Mouse (Mus musculus) liver, embryonic 14 days (tissue): ENCODE data around the gene 2310057M21Rik. TPM values are rescaled to one million over a fixed set of nuclear protein-coding genes. Genes with fewer than 3 reads are reported as not detected.

Source experiments
- polyA plus RNA-seq: library from polyadenylated mRNA; depleted of rRNA; stranded (reverse); fragments of >200 nt; gene quantifications from 2 replicates; pipeline ENCODE4 v1.2.3, GENCODE M21; 2012; rRNA removed

Gene 2310057M21Rik
- polyA plus RNA-seq: 3.8 and 4.8 TPM in 2 replicates

DNA sequence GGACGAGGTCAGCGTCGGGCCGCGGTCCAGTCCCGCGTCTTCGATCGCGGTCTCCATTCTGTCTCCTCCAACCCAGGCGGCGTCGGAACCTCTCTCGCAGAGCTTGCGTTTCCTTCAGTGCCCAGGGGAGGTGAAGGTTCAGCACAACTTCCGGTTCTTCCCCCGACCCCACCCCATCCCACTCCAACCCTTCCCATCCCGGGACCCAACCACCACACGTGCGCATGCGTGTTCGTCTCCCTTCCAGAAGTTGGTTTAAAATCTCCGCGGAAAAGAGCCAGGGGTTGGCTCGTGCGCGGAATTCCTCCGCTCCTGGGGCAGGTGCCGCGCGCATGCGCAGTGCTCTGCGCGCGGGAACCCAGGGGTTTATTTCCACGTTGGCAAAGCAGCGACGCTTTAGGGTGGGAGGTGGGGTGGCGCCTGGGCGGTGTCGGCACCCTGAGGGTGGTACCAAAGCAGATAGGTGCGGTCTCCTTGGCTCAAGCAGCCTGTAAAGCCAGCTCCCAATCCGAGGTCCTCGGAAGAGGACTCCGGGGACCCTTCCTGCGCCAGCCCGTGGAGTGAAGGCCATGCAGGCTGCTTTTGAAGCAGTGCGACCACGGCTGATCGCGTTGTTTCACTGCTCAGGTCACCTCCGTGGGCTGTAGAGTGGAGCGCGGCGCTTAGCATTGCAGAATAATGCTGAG is at the start of gene 2310057M21Rik:
Gene 2310057M21Rik (minus strand): TSS at position 145 of the 686 bp plus-strand sequence.

DNA sequence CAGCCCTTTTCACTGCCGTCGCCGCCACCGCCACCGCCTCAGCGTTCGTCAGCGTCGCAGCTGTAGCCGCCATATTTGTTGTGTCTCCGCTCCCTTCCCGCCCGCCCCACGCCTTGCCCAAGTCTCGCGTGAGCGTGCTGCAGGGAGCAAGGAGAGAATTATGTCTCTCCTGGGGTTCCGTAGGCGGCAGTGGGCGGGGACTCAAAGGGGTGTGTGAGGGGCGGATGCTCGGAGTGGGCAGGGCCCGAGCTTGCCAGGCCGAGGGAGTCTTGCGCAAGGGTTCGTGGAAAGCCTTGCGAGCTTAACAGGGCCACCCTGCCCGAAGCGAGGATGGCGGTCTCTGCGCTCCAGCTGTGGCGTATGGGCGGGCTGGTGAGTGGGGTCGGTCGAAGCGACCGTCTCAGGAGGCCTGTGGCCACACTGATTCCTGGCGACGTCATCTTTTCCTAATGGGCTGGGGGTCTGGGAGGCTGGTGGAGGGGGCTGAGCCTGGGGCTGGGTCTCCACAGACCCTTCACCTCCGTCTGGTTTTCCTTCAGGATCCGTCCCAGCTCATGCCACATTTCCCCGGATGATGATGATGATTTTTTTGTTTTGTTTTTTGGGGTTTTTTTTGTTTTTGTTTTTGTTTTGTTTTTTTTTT is 48.0 kb upstream of the 2310057M21Rik start, which contains the start of the genes Ikzf5 and Acadsb:
Gene Ikzf5 (minus strand): TSS at position 106 of the 643 bp plus-strand sequence.
Gene Acadsb (plus strand): TSS at position 186 of the 643 bp plus-strand sequence.

DNA sequence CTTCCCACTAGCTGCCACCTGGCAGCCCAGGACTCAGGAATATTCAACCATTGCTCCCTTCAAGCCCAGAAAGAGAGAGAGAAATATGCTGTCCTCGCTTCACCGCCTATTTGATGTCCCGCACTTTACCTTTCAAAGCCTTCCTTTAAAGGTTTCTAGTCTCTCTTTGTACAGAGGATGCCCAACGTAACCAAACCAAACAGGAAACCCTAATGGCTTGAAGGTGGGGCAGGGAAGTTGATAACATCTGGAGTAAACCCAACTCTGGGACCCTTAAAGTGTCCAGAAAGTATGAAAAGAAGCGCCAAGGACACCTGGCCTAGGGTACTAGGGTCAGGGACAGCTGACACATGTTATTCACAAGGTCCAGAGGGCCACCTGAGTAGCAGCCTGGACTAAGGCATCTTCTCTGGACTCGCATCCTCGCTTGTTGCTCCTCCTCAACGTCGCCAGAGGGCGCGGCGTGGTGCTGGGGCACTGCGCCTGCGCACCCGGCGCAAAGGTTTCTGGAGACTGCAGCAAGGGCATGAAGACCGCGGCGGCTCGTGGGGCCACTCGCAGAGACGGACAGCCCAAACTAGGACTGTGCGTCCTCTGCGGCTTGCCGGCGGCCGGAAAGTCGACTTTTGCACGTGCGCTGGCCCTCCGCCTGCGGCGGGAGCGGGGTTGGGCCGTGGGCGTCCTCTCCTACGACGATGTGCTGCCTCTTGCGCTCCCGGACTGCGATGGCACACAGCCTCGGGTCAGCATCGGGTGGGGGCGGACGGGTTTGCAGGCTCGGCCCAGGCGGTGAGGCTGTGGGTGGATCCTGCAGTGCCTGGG is 8.3 kb upstream of the 2310057M21Rik start, which contains the start of gene Pstk:
Gene Pstk (plus strand): TSS at position 494 of the 822 bp plus-strand sequence.

DNA sequence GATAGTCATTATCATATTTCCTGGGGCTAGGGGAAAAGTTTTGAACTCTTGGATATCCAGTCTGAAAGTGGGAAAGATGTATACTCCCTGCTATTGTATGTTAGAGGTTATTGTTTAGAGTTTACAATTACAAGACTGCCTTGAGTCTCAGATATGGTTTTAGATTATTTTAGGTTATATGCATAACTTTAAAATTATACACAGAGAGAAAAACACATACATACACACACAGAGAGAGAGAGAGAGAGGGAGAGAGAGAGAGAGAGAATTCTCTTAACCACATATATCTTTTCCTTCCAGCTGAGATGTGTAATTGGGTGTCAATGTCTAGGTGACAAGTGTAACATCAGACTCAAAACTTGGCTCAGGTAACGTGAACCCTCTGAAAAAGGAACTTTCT is 29.0 kb downstream of the 2310057M21Rik start, which contains the start of gene Fam24a:
Gene Fam24a (plus strand): TSS at position 301 of the 400 bp plus-strand sequence.

GRCm38 (mm10) chr7:131329416-131329815 is 33.1 kb downstream of the 2310057M21Rik start, which contains the start of gene Fam24b:
Gene Fam24b, minus strand, starts transcription at chr7:131329516.

GRCm38 (mm10) chr7:131322192-131322591 is 40.4 kb downstream of the 2310057M21Rik start, which contains the start of gene Cuzd1:
Gene Cuzd1, minus strand, starts transcription at chr7:131322292.

Other genes with a start within 250 kb of the 2310057M21Rik start
- not detected in 2 replicates for gene 4933402N03Rik, start 216.4 kb downstream of the 2310057M21Rik start, polyA plus RNA-seq
- gene 5430419D17Rik, start 188.4 kb downstream of the 2310057M21Rik start, polyA plus RNA-seq: not detected in 2 replicates
- not detected in 2 replicates for gene Cuzd1, start 40.5 kb downstream of the 2310057M21Rik start, polyA plus RNA-seq
- gene Fam24b, start 33.2 kb downstream of the 2310057M21Rik start, polyA plus RNA-seq: 0.07 and 0.17 TPM in 2 replicates
- not detected in 2 replicates for gene Fam24a, start 28.9 kb downstream of the 2310057M21Rik start, polyA plus RNA-seq
- 13.9 and 16.0 TPM in 2 replicates for gene Pstk, start 8.4 kb upstream of the 2310057M21Rik start, polyA plus RNA-seq
- gene Ikzf5, start 47.8 kb upstream of the 2310057M21Rik start, polyA plus RNA-seq: 9.6 and 11.3 TPM in 2 replicates
- gene Acadsb, start 47.8 kb upstream of the 2310057M21Rik start, polyA plus RNA-seq: 5.3 and 5.6 TPM in 2 replicates
- not detected in 2 replicates for gene Hmx3, start 180.1 kb upstream of the 2310057M21Rik start, polyA plus RNA-seq
- not detected in 2 replicates for gene Hmx2, start 186.0 kb upstream of the 2310057M21Rik start, polyA plus RNA-seq
- gene Bub3, start 197.5 kb upstream of the 2310057M21Rik start, polyA plus RNA-seq: 78.0 and 87.5 TPM in 2 replicates